Mouse (Mus musculus): ENCODE results near the gene Trap1a. TPM values are rescaled to one million over a fixed set of nuclear protein-coding genes. Genes with fewer than 3 reads are reported as not detected.

The Trap1a gene
- polyA plus RNA-seq, 1 experiment, result 4.1 TPM

DNA sequence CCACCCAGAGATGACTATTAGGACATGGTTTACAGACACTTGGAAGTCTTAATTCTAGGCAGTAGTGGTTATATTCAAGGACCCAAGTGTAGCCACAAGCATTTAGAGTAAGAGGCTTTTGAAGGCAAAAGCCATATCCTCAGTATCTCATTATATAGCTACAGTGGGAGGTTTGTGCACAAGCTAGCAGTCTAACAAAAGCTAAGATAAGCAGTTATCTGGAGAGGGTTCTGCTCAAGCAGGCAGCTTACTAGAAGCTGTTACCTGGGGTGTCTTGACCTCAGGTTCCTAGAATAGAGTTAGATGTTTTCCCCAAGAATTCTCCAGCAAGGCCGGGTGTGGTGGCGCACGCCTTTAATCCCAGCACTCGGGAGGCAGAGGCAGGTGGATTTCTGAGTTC, 6.1 kb downstream of the Trap1a start:
- no peaks in the 10 kb centered on the region for H3K27me3 ChIP-seq (ENCODE audit: control insufficient read depth, insufficient read depth, low read length)
- H3K4me1 ChIP-seq (ENCODE audit: control insufficient read depth, insufficient read depth, low read length), result no peaks in the 10 kb centered on the region; the same call in 1 of the 2 replicates
- no peak overlapping the region for H3K4me3 ChIP-seq (ENCODE audit: control insufficient read depth, low read depth, low read length)
- no peak overlapping the region for H3K27ac ChIP-seq (ENCODE audit: control insufficient read depth, insufficient read depth, low read depth, low read length)
- H3K36me3 ChIP-seq (ENCODE audit: control insufficient read depth, insufficient read depth, low read length), result no peaks in the 10 kb centered on the region
- TF ChIP-seq CTCF (IDR thresholded peaks at IDR 0.05; ENCODE audit: control insufficient read depth, insufficient read depth, insufficient replicate concordance, low read depth, low read length), result no peak
- no peak for TF ChIP-seq POLR2A (IDR thresholded peaks at IDR 0.05; ENCODE audit: control insufficient read depth, low read depth, low read length)

DNA sequence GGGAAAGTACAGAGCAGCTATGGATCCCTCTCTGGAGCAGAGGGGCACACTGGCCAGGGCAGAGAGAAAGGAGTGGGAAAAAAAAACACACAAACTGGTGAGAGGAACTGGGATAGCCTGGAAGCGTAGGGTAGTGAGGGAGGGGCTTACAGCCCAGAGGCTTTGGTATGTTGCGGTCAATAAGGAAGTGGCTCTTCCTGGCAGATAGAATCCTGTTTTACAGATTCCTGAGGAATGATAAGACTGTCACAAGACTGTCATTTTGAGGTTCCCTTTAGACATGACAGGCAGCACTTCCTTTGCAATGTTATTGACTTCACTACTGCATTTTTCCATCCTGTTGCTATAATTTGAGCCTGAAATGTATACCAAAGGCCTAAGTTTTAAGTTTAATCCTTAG, 7.7 kb downstream of the Trap1a start:
- Histone ChIP-seq H3K27ac (ENCODE audit: control insufficient read depth, insufficient read depth, low read depth, low read length) (no peak overlapping the region), H3K4me3 (ENCODE audit: control insufficient read depth, low read depth, low read length) (no peak overlapping the region), H3K36me3 (ENCODE audit: control insufficient read depth, insufficient read depth, low read length) (no peaks in the 10 kb centered on the region), H3K4me1 (ENCODE audit: control insufficient read depth, insufficient read depth, low read length) (no peaks in the 10 kb centered on the region), H3K27me3 (ENCODE audit: control insufficient read depth, insufficient read depth, low read length) (no peaks in the 10 kb centered on the region)
- TF ChIP-seq CTCF (IDR thresholded peaks at IDR 0.05; ENCODE audit: control insufficient read depth, insufficient read depth, insufficient replicate concordance, low read depth, low read length), result no peak
- no peak for TF ChIP-seq POLR2A (IDR thresholded peaks at IDR 0.05; ENCODE audit: control insufficient read depth, low read depth, low read length)

DNA sequence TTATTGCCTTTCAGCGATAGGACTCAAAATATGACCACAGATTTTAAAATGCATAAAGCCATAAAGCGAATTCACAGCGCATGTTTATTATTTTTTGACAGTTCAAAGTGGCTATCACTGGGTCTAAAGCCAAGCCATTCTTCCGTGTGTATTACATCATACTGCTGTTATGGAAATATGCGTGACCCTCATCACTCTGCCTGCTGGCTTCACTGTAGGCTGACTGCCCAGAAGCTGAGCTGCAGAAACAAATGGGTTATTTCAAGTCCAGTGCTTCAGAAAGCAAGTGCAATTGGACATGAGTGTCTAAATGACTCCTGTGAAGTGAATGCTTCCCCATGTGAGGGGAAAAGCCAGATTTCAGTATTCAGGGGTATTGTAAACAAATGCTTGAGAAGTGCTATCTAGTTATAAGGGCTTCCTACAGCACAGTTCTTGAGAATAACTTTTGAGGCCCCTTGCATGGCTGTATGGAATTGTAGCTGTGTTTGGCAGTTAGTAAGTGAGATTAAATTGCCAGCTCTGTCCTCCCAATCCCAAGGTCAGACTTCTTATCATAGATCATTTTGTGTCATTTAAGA, 18.8 kb downstream of the Trap1a start:
- Histone ChIP-seq H3K27me3 (ENCODE audit: control insufficient read depth, insufficient read depth, low read length) (no peaks in the 10 kb centered on the region), H3K4me3 (ENCODE audit: control insufficient read depth, low read depth, low read length) (no peak overlapping the region), H3K4me1 (ENCODE audit: control insufficient read depth, insufficient read depth, low read length) (no peaks in the 10 kb centered on the region), H3K36me3 (ENCODE audit: control insufficient read depth, insufficient read depth, low read length) (no peaks in the 10 kb centered on the region), H3K27ac (ENCODE audit: control insufficient read depth, insufficient read depth, low read depth, low read length) (no peak overlapping the region)
- TF ChIP-seq POLR2A (IDR thresholded peaks at IDR 0.05; ENCODE audit: control insufficient read depth, low read depth, low read length) (no peak), CTCF (IDR thresholded peaks at IDR 0.05; ENCODE audit: control insufficient read depth, insufficient read depth, insufficient replicate concordance, low read depth, low read length) (no peak)

DNA sequence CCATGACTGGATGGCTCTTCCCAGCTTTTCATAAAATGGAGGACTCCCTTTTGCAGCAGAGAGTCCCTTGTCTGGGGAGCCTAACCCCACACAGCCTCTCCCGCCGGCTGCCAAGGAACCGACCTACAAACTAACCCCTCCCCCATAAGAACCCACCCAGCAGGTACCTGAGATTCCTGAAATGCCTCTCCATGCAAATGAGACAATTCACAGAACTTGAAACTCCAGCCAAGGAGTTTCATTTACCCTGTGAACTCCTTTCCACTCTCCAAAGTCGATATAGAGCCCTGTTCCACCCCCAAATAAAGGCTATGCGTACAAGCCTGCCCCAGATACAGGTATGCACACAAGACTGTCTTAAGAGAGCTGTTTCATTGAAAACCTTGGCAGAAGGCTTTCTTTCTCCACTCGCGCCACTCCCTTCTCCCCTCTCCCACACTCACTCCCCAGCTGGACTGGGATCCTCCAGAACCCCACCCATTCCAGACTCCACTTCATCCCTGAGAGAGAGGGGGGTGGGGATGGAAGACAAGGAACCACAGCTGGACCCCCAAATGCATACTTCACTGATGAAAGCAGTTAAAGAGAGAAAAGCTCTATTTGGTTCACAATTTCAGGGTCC, 24.3 kb downstream of the Trap1a start:
- no peak overlapping the region for H3K4me3 ChIP-seq (ENCODE audit: control insufficient read depth, low read depth, low read length)
- H3K27ac ChIP-seq (ENCODE audit: control insufficient read depth, insufficient read depth, low read depth, low read length), result no peak overlapping the region
- H3K27me3 ChIP-seq (ENCODE audit: control insufficient read depth, insufficient read depth, low read length), result no peaks in the 10 kb centered on the region
- TF ChIP-seq CTCF (IDR thresholded peaks at IDR 0.05; ENCODE audit: control insufficient read depth, insufficient read depth, insufficient replicate concordance, low read depth, low read length) (no peak), POLR2A (IDR thresholded peaks at IDR 0.05; ENCODE audit: control insufficient read depth, low read depth, low read length) (no peak)
- H3K36me3 ChIP-seq (ENCODE audit: control insufficient read depth, insufficient read depth, low read length), result no peaks in the 10 kb centered on the region
- no peaks in the 10 kb centered on the region; the same call in 1 of the 2 replicates for H3K4me1 ChIP-seq (ENCODE audit: control insufficient read depth, insufficient read depth, low read length)

DNA sequence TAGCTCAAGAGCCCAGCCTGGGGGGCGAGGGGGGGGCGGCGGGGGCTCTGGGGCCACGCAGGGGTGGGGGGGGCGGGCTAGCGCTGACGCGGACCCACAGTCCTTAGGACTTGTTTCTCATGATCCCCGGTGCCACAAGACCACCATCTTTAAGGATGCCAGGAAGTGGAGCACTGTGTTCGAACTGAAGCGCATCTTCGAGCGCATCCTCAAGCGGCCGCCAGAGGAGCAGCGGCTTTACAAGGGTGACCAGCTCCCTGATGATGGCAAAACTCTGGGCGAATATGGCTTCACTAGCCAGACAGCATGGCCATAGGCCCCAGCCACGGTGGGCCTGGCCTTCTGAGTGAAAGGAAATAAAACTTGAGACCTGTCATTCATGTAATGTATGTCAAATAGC, 24.9 kb downstream of the Trap1a start:
- TF ChIP-seq CTCF (IDR thresholded peaks at IDR 0.05; ENCODE audit: control insufficient read depth, insufficient read depth, insufficient replicate concordance, low read depth, low read length), result no peak
- no peak for TF ChIP-seq POLR2A (IDR thresholded peaks at IDR 0.05; ENCODE audit: control insufficient read depth, low read depth, low read length)
- no peaks in the 10 kb centered on the region for H3K27me3 ChIP-seq (ENCODE audit: control insufficient read depth, insufficient read depth, low read length)
- no peaks in the 10 kb centered on the region for H3K36me3 ChIP-seq (ENCODE audit: control insufficient read depth, insufficient read depth, low read length)
- H3K4me1 ChIP-seq (ENCODE audit: control insufficient read depth, insufficient read depth, low read length), result no peaks in the 10 kb centered on the region; the same call in 1 of the 2 replicates
- H3K4me3 ChIP-seq (ENCODE audit: control insufficient read depth, low read depth, low read length), result no peak overlapping the region
- no peak overlapping the region for H3K27ac ChIP-seq (ENCODE audit: control insufficient read depth, insufficient read depth, low read depth, low read length)

DNA sequence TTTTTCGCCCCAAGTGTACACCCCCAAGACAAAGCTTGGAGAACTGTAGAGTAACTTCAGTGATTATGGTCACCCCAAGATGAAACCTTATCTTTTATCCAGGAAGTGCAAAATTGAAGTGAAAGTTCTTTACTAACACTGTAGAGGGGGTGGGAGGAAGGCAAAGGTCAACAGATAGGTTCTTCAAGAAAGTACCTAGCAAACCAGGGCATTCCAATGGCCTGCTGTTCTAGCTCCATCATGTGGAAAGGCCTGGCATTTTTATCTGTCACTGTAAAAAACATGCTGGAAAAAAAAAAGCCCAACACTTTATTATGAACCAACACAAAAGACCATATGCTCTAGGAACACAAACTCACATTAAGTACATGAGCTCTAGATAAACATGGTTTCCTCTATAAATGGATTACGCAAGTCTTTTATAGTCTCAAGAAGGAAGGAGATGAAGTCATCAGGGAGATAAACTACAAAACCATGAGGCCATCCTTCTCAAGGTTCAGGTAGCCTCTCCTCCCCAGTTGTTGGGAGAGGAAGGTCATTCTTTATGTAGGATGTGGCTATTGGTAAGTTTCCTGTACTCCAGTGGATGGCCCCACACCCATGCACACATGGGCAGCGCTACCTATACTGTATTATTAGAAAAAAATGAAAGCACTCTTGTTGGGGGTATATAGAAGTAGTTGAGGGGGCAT, 33.5 kb downstream of the Trap1a start:
- no peak overlapping the region for H3K27ac ChIP-seq (ENCODE audit: control insufficient read depth, insufficient read depth, low read depth, low read length)
- H3K4me3 ChIP-seq (ENCODE audit: control insufficient read depth, low read depth, low read length), result no peak overlapping the region
- TF ChIP-seq CTCF (IDR thresholded peaks at IDR 0.05; ENCODE audit: control insufficient read depth, insufficient read depth, insufficient replicate concordance, low read depth, low read length), result no peak
- no peak for TF ChIP-seq POLR2A (IDR thresholded peaks at IDR 0.05; ENCODE audit: control insufficient read depth, low read depth, low read length)
- no peaks in the 10 kb centered on the region for H3K27me3 ChIP-seq (ENCODE audit: control insufficient read depth, insufficient read depth, low read length)
- H3K36me3 ChIP-seq (ENCODE audit: control insufficient read depth, insufficient read depth, low read length), result no peaks in the 10 kb centered on the region
- no peaks in the 10 kb centered on the region for H3K4me1 ChIP-seq (ENCODE audit: control insufficient read depth, insufficient read depth, low read length)

DNA sequence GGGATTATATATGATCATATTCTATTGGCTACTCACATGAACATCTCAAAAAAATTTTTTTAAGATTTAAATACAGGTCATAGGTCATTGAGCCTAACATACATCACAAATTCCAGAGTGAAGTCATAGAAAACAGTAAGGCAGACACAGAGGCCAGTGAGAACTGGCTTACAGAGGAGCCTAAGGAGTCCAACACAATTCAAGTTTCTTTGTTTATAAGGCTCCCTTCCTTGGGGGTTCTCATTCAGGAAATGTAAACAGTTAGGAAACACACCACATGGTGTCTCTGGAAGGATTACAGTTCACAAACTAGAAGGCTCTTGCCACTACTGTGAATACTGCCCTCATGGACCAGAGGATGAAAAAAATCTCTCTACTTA, 34.0 kb downstream of the Trap1a start:
- H3K36me3 ChIP-seq (ENCODE audit: control insufficient read depth, insufficient read depth, low read length), result no peaks in the 10 kb centered on the region
- no peak for TF ChIP-seq POLR2A (IDR thresholded peaks at IDR 0.05; ENCODE audit: control insufficient read depth, low read depth, low read length)
- TF ChIP-seq CTCF (IDR thresholded peaks at IDR 0.05; ENCODE audit: control insufficient read depth, insufficient read depth, insufficient replicate concordance, low read depth, low read length), result no peak
- H3K4me1 ChIP-seq (ENCODE audit: control insufficient read depth, insufficient read depth, low read length), result no peaks in the 10 kb centered on the region
- no peaks in the 10 kb centered on the region for H3K27me3 ChIP-seq (ENCODE audit: control insufficient read depth, insufficient read depth, low read length)
- no peak overlapping the region for H3K4me3 ChIP-seq (ENCODE audit: control insufficient read depth, low read depth, low read length)
- no peak overlapping the region for H3K27ac ChIP-seq (ENCODE audit: control insufficient read depth, insufficient read depth, low read depth, low read length)

Measured in testis, adult 2 months (tissue).